Mouse (Mus musculus) hindbrain, embryonic 15.5 days (tissue): ENCODE data around the gene Plxnc1. TPM values are rescaled to one million over a fixed set of nuclear protein-coding genes. Genes with fewer than 3 reads are reported as not detected.

Source experiments
- ATAC-seq: fragments of 200-750 bp; cut with Nextera tagmentation; 2 replicates; pipeline ENCODE4 v1.8.0; 2017; ENCODE audit warnings: low read depth, moderate number of reproducible peaks, moderate TSS enrichment; ENCODE audit not compliant: low FRiP score
- H3K27ac ChIP-seq: fragments of 300-500 bp; sonication (generic); replicated peaks from 2 replicates; pipeline ENCODE4 v1.5.1; 2015; ENCODE audit warnings: mild to moderate bottlenecking, inconsistent platforms
- H3K27me3 ChIP-seq: fragments of 300-500 bp; sonication (generic); 2 replicates; pipeline ENCODE4 v1.6.1; 2015; ENCODE audit warnings: control low read depth, inconsistent platforms
- H3K36me3 ChIP-seq: fragments of 300-500 bp; sonication (generic); 2 replicates; pipeline ENCODE4 v1.6.1; 2015; ENCODE audit warnings: control low read depth, inconsistent platforms
- H3K4me1 ChIP-seq: fragments of 300-500 bp; sonication (generic); replicated peaks from 2 replicates; pipeline ENCODE4 v1.6.1; 2015; ENCODE audit warnings: control low read depth, inconsistent platforms
- H3K4me2 ChIP-seq: fragments of 300-500 bp; sonication (generic); 2 replicates; pipeline ENCODE4 v1.6.1; 2015; ENCODE audit warnings: moderate library complexity, mild to moderate bottlenecking, inconsistent platforms
- H3K4me3 ChIP-seq: fragments of 300-500 bp; sonication (generic); 2 replicates; pipeline ENCODE4 v1.5.1; 2015; ENCODE audit warnings: mild to moderate bottlenecking, inconsistent platforms
- H3K9ac ChIP-seq: fragments of 300-500 bp; sonication (generic); 2 replicates; pipeline ENCODE4 v1.6.1; 2015; ENCODE audit warnings: inconsistent platforms
- H3K9me3 ChIP-seq: fragments of 300-500 bp; sonication (generic); 2 replicates; pipeline ENCODE4 v1.6.1; 2016; ENCODE audit warnings: control low read depth, inconsistent platforms
- WGBS: fragments of 180-500 bp; shearing (Covaris S2); methylation state at CpG from one replicate; pipeline ENCODE4 v1.1.7; 2015; 5-methylcytosine and 5-hydroxymethylcytosine counted together
- polyA plus RNA-seq: library from polyadenylated mRNA; unstranded; fragments of >200 nt; fragmentation: Nextera tagmentation; extraction: Ambion mirVana; gene quantifications from 2 replicates; pipeline ENCODE4 v1.2.1, GENCODE M21; 2015

The Plxnc1 gene
- polyA plus RNA-seq, 1 experiment from 2014 or later: 12.5 TPM

DNA sequence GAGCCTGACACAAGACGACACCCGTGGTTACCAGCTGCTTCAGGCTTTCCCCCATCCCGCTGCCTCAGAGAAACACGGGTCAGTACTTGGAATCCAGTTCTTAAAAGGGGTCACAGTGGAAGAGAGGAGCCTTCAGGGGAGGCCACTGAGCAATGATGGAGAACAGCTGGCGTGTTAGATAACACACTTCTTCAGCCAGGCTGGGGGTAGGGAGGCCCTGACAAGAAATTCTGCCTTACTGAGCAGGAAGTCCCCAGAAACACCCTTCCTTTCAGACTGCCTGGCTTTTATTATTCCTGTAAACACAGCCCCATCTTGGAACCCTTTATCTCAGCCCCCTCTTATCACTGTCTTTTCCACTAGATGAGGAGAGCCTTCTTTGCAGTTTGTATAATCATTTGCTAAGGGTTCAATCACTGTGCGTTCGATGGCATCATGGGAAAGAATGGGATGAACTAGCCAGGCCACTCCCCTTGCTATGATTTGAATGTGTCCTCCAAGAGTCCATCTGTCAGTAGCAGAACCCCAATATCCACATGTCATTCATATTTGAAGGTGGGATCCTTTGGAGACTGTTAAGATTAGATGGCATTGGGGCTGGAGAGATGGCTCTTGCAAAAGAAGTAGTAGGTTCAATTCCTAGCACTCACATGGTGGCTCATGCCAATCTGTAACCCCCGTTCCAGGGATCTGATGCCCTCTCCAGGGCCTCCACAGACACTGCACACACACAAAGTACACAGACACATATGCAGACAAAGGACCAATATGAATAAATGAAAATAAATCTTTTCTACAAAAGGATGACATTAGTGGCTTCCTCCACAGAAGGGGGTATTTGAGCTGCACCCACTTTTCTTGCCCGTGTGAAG, 12.4 kb downstream of the Plxnc1 start:
- Histone ChIP-seq H3K27me3 (no peaks in the 10 kb centered on the region), H3K4me3 (no peak overlapping the region), H3K4me2 (no peak overlapping the region), H3K4me1 (peaks cover 18% of the 10 kb centered on the region), H3K9me3 (no peaks in the 10 kb centered on the region), H3K9ac (no peak overlapping the region), H3K27ac (no peak overlapping the region), H3K36me3 (no peaks in the 10 kb centered on the region)
- 60% methylated on average over 9 of the region's 9 CpGs for WGBS
- 0 out of 2 replicates have a peak, but pooled peaks have one; percentile 52 for ATAC-seq

DNA sequence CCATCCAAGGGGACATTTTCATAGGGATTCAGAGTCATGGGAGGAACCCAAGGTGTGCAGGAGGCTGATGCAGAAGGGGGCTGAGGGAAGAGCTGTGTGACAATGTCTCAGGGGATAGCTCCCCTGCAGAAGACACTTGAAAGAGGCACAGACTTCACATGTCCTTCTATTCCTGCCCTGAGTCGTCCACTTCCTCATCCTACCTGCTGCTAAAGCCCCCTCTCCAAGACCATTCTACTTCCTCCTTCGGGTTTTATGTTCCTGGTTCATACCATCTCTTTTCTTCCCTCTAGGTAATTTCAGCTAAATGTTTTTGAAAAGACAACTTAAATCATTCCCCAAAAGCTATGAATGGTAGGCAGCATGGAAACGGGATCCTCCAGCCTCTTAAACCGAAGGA, 16.5 kb downstream of the Plxnc1 start:
- Histone ChIP-seq H3K36me3 (no peaks in the 10 kb centered on the region), H3K4me3 (no peak overlapping the region), H3K27me3 (no peaks in the 10 kb centered on the region), H3K27ac (no peak overlapping the region), H3K9ac (no peak overlapping the region), H3K4me2 (no peak overlapping the region), H3K9me3 (no peaks in the 10 kb centered on the region), H3K4me1 (peaks cover 25% of the 10 kb centered on the region)
- ATAC-seq: no peak
- WGBS: 95% methylated on average over 4 of the region's 4 CpGs

DNA sequence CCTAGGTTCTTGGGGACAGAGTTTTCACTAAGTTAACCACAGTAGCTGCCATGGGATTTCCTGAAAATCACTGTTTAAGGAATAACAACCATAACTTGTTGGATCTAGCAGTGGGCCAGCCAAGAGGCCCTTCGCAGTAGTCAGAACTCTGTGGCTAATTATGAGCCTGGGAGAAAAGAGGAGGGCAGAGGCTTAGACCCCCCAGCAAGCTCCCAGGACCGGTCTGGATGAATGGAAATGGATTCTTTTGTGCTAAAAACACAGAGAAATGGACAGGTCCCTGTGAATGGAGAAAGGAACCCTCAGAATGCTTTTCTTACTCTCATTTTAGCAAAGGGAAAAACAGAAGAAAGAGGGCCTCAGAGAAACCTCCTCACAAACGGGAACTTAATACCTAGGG, 18.3 kb downstream of the Plxnc1 start:
- no peak overlapping the region for H3K4me2 ChIP-seq
- 0 out of 2 replicates have a peak overlapping the region, but pooled peaks have one; percentile 19 for H3K27ac ChIP-seq
- H3K4me3 ChIP-seq: no peak overlapping the region
- no peaks in the 10 kb centered on the region for H3K27me3 ChIP-seq
- no peak for ATAC-seq
- no peak overlapping the region for H3K9ac ChIP-seq
- WGBS: 26% methylated on average over 3 of the region's 3 CpGs
- H3K9me3 ChIP-seq: no peaks in the 10 kb centered on the region
- H3K36me3 ChIP-seq: peaks cover 6% of the 10 kb centered on the region; the same call in 1 of the 2 replicates
- H3K4me1 ChIP-seq: peaks cover 22% of the 10 kb centered on the region

DNA sequence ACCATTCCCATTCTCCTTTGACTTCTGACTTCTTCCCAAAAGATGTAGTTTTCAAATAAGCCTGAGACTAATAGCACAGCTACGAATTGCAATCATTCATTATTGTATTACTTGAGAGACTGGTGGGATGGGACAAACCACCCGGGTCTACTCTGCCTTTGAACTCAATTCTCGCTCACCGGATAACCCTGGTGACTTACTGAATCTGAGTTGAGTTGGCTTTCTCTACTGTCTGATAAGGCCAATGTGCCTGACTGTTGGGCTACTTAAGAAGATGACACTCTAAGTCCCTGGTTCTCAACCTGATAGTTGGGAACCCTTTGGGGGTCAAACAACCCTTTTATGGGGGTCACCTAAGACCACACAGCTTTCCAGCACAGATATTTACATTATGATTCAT, 19.8 kb downstream of the Plxnc1 start:
- Histone ChIP-seq H3K27me3 (no peaks in the 10 kb centered on the region), H3K9ac (no peak overlapping the region), H3K27ac (no peak overlapping the region), H3K4me3 (no peak overlapping the region), H3K9me3 (no peaks in the 10 kb centered on the region), H3K36me3 (peaks cover 16% of the 10 kb centered on the region), H3K4me1 (peaks cover 22% of the 10 kb centered on the region), H3K4me2 (no peak overlapping the region)
- WGBS: 93% methylated on average over 4 of the region's 4 CpGs
- no peak for ATAC-seq

DNA sequence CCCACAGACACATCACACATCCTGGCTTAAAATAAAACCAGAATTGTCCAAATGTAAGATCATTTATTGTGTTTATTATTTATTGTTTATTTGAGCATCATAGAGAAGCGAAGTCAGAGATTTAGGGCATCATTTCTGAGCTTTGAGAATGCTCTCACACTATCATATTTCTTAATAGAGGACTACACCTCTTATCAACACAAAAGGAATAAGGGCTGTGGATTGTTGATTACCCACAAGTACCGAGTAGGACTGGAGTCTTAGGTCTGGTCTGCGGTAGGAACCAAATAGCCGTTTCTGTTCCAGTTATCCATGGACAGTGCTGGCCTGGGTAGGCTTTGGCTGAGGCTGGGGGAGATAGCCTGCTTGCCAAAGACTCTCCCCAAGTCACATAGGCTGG, 20.2 kb downstream of the Plxnc1 start:
- Histone ChIP-seq H3K4me3 (no peak overlapping the region), H3K4me1 (peaks cover 22% of the 10 kb centered on the region), H3K9ac (no peak overlapping the region), H3K27ac (no peak overlapping the region), H3K4me2 (no peak overlapping the region), H3K9me3 (no peaks in the 10 kb centered on the region), H3K36me3 (peaks cover 16% of the 10 kb centered on the region), H3K27me3 (no peaks in the 10 kb centered on the region)
- ATAC-seq: no peak
- WGBS: 87% methylated on average over 4 of the region's 4 CpGs

DNA sequence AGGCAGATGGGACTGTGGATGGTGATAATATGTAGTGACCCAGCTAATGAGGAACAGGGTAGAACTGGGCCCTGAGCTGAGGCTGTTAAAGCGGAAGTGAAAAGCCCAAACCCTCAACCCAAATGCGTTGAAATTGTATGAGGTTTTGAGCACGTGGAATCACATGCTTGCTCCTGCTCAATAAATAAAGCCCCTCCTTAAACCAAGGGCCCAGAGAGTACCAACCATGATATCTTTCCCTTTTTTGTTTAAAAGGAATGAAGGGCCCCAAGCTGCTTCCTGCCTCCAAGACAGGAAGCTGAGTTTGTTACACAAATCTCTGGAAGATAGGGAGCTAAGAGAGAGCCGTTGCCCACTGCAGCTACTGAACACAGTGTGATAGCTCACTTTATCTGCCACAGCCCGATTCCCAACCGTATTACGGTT, 21.3 kb downstream of the Plxnc1 start:
- Histone ChIP-seq H3K27me3 (no peaks in the 10 kb centered on the region), H3K9ac (no peak overlapping the region), H3K9me3 (no peaks in the 10 kb centered on the region), H3K27ac (no peak overlapping the region), H3K4me3 (no peak overlapping the region), H3K4me2 (no peak overlapping the region), H3K36me3 (peaks cover 16% of the 10 kb centered on the region), H3K4me1 (peaks cover 22% of the 10 kb centered on the region)
- ATAC-seq: no peak
- 63% methylated on average over 7 of the region's 7 CpGs for WGBS

DNA sequence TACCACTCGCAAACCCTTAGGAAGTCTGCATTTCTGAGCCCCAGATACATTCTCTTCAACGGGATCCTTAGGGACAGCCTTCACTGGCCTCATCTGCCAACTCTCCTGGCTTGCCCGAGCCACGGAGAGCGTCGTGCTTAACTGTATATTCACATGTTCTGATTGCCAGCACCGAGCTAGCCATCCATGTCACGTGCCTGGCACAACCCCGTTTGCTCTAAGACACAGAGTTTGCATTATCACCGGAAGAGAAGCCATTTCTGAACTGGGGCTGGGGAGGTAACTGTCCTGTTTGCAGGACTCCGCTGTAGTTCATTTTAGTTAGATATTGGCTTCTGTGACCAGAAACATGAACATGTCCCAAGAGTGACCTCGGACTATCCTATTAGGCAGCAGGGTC, 21.8 kb downstream of the Plxnc1 start:
- no peak overlapping the region for H3K27ac ChIP-seq
- H3K9ac ChIP-seq: no peak overlapping the region
- no peak overlapping the region for H3K4me3 ChIP-seq
- 69% methylated on average over 12 of the region's 12 CpGs for WGBS
- no peak overlapping the region for H3K4me2 ChIP-seq
- no peaks in the 10 kb centered on the region for H3K27me3 ChIP-seq
- H3K4me1 ChIP-seq: peaks cover 23% of the 10 kb centered on the region
- H3K36me3 ChIP-seq: peaks cover 16% of the 10 kb centered on the region
- H3K9me3 ChIP-seq: no peaks in the 10 kb centered on the region
- ATAC-seq: no peak

DNA sequence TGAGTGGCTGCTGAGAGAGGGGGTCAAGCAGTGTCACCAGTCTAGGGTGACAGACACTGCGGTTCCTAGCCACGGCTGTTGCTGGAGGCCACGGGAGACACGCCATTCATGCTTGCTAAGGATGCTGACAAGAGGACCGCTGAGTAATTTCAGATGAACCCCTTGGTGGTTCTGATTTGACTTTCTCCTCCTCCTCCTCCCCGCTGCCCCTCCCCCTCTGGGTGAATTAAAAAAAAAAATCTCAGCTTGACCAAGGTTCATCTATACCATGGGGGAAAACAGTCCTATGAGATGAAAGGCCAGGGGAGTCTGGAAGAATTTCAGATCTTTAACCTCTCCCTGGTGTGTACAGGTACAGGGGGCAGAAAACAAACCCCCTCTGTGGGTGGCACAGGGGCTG, 22.9 kb downstream of the Plxnc1 start:
- Histone ChIP-seq H3K27me3 (no peaks in the 10 kb centered on the region), H3K4me1 (peaks cover 20% of the 10 kb centered on the region), H3K9me3 (no peaks in the 10 kb centered on the region), H3K4me3 (no peak overlapping the region), H3K36me3 (peaks cover 16% of the 10 kb centered on the region), H3K27ac (no peak overlapping the region), H3K9ac (no peak overlapping the region), H3K4me2 (no peak overlapping the region)
- 69% methylated on average over 6 of the region's 6 CpGs for WGBS
- ATAC-seq: no peak

DNA sequence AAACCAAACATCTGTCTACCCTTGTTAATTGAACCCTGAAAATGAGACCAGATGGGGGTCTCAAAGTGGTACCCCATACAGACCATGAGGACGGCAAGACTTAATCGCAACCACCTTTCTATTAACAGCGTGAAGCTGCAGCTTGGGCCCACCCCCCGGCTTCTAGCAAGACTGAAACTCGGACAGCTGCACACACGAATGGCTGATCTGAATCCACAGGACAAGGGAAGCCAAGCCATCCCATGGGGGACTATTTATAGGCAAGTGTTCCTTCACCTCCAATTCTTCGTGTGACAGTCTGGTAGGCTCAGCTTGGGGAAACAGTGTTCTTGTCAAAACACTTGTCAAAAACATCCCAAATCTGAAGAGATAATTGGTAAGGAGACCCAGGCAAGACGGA, 24.1 kb downstream of the Plxnc1 start:
- no peaks in the 10 kb centered on the region for H3K9me3 ChIP-seq
- H3K9ac ChIP-seq: no peak overlapping the region
- H3K4me2 ChIP-seq: no peak overlapping the region
- peaks cover 13% of the 10 kb centered on the region for H3K4me1 ChIP-seq
- H3K4me3 ChIP-seq: no peak overlapping the region
- H3K27ac ChIP-seq: no peak overlapping the region
- WGBS: 90% methylated on average over 8 of the region's 8 CpGs
- peaks cover 16% of the 10 kb centered on the region for H3K36me3 ChIP-seq
- ATAC-seq: no peak
- no peaks in the 10 kb centered on the region for H3K27me3 ChIP-seq

DNA sequence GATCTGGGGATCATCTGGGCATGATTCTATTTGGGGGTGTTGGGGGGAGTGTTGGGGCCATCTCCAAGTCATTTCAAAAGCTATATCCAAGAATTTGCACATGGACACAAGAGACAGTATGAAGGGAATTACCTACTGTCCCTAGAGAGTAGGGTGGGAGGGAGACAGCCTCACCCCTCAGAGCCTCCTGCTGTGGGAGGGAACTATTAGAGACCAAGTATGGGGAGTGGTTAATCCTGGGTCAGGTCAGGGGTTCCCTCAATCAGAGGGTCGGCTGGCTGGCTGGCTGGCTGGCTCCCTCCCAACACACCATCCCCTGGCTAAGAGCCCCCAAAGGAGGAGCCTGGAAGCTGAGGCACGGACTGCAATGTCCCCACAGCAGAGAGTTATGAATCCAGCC, 24.7 kb downstream of the Plxnc1 start:
- Histone ChIP-seq H3K27ac (no peak overlapping the region), H3K27me3 (no peaks in the 10 kb centered on the region), H3K9me3 (no peaks in the 10 kb centered on the region), H3K4me1 (peaks cover 13% of the 10 kb centered on the region), H3K4me3 (no peak overlapping the region), H3K36me3 (peaks cover 16% of the 10 kb centered on the region), H3K9ac (no peak overlapping the region), H3K4me2 (no peak overlapping the region)
- no peak for ATAC-seq
- 44% methylated on average over 2 of the region's 2 CpGs for WGBS

DNA sequence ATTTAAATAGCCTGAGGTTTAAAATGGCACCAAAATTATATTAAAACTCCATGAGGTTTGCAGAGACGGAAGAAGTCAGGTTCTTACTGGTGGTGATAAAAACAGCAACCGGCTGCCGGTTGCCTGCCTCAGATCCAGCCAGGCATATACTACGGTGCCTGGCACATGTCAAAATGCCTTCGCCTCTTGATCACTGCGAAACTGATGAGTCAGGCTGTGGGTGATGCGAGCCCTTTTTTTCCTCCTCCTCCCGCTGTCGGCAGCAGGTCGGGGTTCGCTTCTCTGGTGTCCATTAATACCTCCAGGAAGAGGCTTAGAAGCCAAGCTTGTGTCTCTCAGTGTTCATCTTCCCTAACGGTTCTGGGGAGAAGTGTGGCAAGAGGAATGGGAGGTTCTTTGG, 25.1 kb downstream of the Plxnc1 start:
- 65% methylated on average over 12 of the region's 12 CpGs for WGBS
- ATAC-seq: no peak
- peaks cover 13% of the 10 kb centered on the region for H3K4me1 ChIP-seq

DNA sequence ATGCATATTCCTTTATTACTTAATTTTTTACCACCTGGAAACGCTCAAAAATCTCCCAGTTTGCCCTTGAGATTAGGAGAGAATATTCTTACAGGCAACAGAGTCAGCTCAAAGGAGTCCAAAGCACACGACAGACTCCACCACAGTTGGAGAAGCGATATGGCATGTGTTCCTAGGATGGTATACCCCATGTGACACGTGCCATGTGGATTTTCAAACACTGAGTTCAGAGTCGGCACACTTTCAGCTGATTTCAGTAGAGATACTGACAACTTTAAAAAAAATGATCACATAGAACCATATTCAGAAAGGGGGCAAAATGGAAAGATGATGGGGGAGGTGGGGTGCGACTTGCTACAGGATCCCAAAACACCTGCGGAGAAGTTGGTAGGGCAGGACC, 26.0 kb downstream of the Plxnc1 start:
- no peak overlapping the region for H3K9ac ChIP-seq
- no peak overlapping the region for H3K4me2 ChIP-seq
- H3K4me1 ChIP-seq: peaks cover 12% of the 10 kb centered on the region
- 83% methylated on average over 7 of the region's 7 CpGs for WGBS
- H3K9me3 ChIP-seq: no peaks in the 10 kb centered on the region
- H3K27me3 ChIP-seq: no peaks in the 10 kb centered on the region
- no peak overlapping the region for H3K27ac ChIP-seq
- peaks cover 16% of the 10 kb centered on the region for H3K36me3 ChIP-seq
- ATAC-seq: no peak
- H3K4me3 ChIP-seq: no peak overlapping the region

More for the DNA sequence above, 25.1 kb downstream of the Plxnc1 start:
- H3K9ac ChIP-seq: no peak overlapping the region
- no peaks in the 10 kb centered on the region for H3K27me3 ChIP-seq
- no peaks in the 10 kb centered on the region for H3K9me3 ChIP-seq
- H3K4me2 ChIP-seq: no peak overlapping the region
- no peak overlapping the region for H3K4me3 ChIP-seq
- H3K36me3 ChIP-seq: peaks cover 16% of the 10 kb centered on the region
- H3K27ac ChIP-seq: no peak overlapping the region

DNA sequence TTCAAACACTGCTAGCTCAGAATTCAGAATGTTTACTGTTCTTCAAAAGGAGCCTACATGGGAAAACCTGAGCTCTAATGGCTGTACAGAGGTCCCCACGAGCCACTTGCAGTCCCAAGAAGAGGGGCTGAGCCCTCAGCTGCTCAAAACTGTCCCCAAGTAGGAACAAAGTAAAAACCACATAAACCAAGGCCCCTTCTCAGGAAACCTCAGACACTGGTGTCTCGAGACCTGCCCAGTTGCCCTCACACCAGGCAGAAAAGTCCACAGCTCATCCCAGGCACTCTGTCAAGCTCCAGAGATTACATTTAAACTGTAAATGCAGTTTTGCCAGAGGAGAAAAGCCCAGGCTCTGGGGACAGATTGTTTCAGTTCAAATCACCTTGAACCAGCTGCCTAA, 26.6 kb downstream of the Plxnc1 start:
- no peaks in the 10 kb centered on the region for H3K27me3 ChIP-seq
- no peak overlapping the region for H3K9ac ChIP-seq
- H3K27ac ChIP-seq: no peak overlapping the region
- 49% methylated on average over 2 of the region's 2 CpGs for WGBS
- H3K4me2 ChIP-seq: no peak overlapping the region
- ATAC-seq: no peak
- no peak overlapping the region for H3K4me3 ChIP-seq
- no peaks in the 10 kb centered on the region for H3K9me3 ChIP-seq
- H3K36me3 ChIP-seq: peaks cover 16% of the 10 kb centered on the region
- H3K4me1 ChIP-seq: peaks cover 6% of the 10 kb centered on the region
